Mouse (Mus musculus) lung, postnatal 0 days (tissue): ENCODE results near the gene Sco2.

ENCODE experiments used
- CTCF ChIP-seq: IDR thresholded peaks from 2 replicates; pipeline ENCODE4 v1.5.1; 2016; ENCODE audit warnings: antibody characterized with exemption, mild to moderate bottlenecking
- EP300 ChIP-seq: IDR thresholded peaks from 2 replicates; pipeline ENCODE4 v1.6.1; 2016; ENCODE audit warnings: antibody characterized with exemption, mild to moderate bottlenecking, control low read depth

DNA sequence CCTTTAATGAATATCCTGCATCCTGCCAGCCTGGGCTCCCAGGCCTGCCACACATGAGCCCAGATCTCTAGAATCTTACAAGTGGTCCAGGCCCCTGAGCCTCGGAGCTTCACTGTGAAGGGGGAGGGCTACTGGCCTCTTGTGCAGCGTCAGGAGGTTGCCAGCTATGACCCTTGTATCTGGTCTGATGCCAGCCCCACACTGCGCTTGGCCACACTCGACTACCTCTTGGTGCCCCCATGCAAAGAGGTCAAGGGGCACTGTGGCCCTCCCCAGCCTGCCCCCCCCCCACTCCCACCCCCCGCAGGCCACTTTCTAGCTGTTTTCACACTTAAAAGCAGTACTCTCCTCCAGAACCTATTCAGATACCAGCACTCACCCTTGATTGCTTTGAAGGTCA, 47.2 kb downstream of the Sco2 start:
- no peak for TF ChIP-seq CTCF
- TF ChIP-seq EP300, result no peak
